Mouse (Mus musculus): ENCODE measurements at regions not wholly inside any gene's neighbourhood (a gene's known extent, or its start where the extent isn't known, plus 50 kb on each side); places are given as distances from the start of the nearest gene placed in this dataset.

DNA sequence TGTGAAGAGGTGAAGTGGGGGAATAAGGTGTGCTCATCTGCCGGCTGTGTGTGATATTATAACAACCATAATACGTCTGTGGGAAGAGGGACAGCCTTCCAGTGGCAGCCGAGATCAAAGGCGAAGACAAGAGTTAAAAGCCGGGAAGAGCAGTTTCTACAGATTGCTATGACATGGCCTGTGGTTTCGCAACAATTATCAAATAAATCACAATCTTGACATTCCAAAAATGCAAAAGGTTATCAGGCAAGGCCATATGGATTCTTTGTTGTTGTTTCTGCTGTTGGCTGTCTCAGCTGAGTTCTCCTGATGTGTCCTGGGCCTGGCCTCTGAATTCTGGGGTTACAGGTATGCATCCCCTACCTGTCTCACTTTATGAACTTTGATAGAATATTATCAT is 235.9 kb downstream of the Hhipl2 start:
- DNase-seq (ENCODE audit: low read depth, low spot score) = no peak
- Histone ChIP-seq H3K36me3 (ENCODE audit: control insufficient read depth, insufficient read depth, low read length, poor library complexity, severe bottlenecking) (no peaks in the 10 kb centered on the region), H3K27me3 (ENCODE audit: control insufficient read depth, insufficient read depth, low read length, poor library complexity, severe bottlenecking) (no peaks in the 10 kb centered on the region)

DNA sequence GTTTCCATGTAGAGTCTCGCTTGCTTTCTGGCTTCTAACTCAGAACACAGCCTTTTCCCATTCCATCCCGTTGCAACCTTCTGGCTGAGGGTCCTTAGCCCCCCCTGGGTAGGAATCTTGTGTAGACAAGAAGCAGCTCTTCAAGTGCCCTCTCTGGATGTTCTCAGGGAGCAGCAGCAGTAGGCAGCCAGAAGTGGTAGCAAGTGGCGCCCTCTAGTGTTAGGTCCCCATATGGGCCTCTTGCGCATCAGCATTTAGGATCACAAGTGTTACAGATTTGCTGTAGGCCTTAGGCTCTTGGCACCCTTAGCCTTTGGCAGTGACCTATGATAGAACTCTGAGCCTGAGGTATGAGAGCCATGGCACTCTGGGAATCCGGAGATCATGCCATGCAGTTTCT is 239.0 kb downstream of the Hhipl2 start:
- H3K27me3 ChIP-seq (ENCODE audit: control insufficient read depth, insufficient read depth, low read length, poor library complexity, severe bottlenecking) = no peaks in the 10 kb centered on the region; the same call in 1 of the 2 replicates
- DNase-seq (ENCODE audit: low read depth, low spot score) = peak; percentile 79
- H3K36me3 ChIP-seq (ENCODE audit: control insufficient read depth, insufficient read depth, low read length, poor library complexity, severe bottlenecking) = no peaks in the 10 kb centered on the region

DNA sequence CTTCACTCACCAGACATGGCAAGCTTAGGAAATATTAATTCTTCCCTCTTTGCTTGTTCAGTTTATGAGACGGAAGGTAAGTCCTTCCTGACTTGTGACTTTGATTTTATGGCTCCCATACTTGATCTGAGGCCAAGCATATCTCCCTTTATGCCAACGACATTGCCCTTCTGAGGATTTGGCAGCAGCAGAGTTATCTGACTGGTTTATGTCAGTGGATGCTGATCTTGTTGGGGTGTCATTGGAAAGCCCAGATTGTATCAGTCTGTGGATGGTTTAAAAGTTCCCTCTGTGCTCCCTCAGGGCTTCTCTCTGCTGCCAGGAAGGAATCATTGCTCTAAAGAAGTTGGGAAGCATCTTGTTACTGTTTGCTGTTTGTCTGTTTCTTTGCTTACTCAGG is 242.5 kb downstream of the Hhipl2 start:
- Histone ChIP-seq H3K27me3 (ENCODE audit: control insufficient read depth, insufficient read depth, low read length, poor library complexity, severe bottlenecking) (no peaks in the 10 kb centered on the region; the same call in 1 of the 2 replicates), H3K36me3 (ENCODE audit: control insufficient read depth, insufficient read depth, low read length, poor library complexity, severe bottlenecking) (no peaks in the 10 kb centered on the region)
- no peak for DNase-seq (ENCODE audit: low read depth, low spot score)

DNA sequence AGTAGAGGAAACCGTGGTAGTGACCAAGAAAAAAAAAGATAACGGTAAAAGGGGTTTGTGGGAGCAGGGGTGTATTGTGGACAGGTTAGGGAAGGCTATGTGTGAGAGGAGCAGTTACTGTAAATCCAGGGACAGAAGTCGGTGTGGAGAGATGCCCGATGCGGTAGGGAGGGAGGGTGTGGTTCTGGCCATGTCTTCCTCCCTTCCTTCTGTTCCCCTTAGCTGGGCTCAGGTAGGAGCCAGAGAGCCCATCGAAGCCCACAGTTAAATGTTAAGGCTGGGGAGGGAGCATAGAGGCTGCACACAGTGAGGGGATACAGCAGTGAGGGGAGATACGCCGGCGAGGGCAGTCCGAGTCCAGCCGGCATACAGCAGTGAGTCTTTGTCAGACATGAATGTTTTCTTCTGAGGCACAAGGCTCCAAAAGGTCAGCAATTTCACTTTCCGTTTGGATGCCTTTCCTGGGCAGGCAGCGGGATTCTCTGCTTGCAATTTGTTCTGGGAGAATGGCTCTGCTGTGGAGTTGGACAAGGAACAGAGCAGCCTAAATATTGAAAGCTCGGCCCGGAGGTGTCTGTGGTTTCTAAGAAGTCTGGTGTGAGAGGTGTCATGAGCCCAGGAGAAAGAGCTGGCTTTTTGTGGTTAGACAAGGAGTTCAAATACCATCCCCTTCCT is 244.5 kb downstream of the Hhipl2 start:
- DNase-seq (ENCODE audit: low read depth, low spot score) = no peak
- no peaks in the 10 kb centered on the region; the same call in 1 of the 2 replicates for H3K27me3 ChIP-seq (ENCODE audit: control insufficient read depth, insufficient read depth, low read length, poor library complexity, severe bottlenecking)
- H3K36me3 ChIP-seq (ENCODE audit: control insufficient read depth, insufficient read depth, low read length, poor library complexity, severe bottlenecking) = no peaks in the 10 kb centered on the region

DNA sequence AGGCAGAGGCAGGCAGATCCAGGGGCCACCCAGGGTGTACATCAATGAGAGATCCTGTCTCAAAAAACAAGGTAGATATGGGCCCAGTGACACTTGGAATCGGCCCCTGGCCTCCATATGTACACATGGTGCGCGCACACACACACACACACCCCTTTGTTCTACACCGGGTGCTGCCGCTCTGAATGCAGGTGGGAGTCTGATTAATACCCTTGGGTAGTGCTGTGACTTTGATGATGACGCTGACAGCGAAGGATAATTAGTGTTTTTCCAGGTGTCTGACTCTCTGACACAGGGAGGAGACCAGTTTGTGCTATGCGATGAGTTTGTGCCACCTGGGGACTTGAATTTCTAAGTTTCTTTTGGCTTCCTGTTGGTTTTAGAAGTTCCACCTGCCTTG is 251.3 kb downstream of the Hhipl2 start:
- Histone ChIP-seq H3K27me3 (ENCODE audit: control insufficient read depth, insufficient read depth, low read length, poor library complexity, severe bottlenecking) (no peaks in the 10 kb centered on the region), H3K36me3 (ENCODE audit: control insufficient read depth, insufficient read depth, low read length, poor library complexity, severe bottlenecking) (no peaks in the 10 kb centered on the region)
- no peak for DNase-seq (ENCODE audit: low read depth, low spot score)

DNA sequence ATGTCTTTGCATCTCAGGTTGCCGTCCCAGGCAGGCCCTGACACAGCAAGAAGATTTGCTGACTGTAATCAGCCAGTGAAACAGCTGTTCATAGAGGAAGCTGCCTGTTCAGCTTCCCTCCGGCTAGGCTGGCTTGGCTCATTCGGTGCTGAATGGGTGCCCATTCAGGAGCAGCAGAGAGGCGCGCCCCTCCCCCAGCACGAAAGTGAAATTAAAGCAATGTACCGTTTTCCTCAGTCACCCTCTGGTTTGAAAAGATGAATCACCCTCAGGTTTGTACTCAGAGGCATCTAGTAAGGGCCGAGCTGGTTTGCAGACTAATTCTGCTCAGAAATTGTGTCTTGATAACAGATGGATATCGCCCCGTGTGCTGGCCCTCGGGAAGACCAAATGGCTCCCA is 251.7 kb downstream of the Hhipl2 start:
- DNase-seq (ENCODE audit: low read depth, low spot score) = peak; percentile 37
- Histone ChIP-seq H3K27me3 (ENCODE audit: control insufficient read depth, insufficient read depth, low read length, poor library complexity, severe bottlenecking) (no peaks in the 10 kb centered on the region), H3K36me3 (ENCODE audit: control insufficient read depth, insufficient read depth, low read length, poor library complexity, severe bottlenecking) (no peaks in the 10 kb centered on the region)

DNA sequence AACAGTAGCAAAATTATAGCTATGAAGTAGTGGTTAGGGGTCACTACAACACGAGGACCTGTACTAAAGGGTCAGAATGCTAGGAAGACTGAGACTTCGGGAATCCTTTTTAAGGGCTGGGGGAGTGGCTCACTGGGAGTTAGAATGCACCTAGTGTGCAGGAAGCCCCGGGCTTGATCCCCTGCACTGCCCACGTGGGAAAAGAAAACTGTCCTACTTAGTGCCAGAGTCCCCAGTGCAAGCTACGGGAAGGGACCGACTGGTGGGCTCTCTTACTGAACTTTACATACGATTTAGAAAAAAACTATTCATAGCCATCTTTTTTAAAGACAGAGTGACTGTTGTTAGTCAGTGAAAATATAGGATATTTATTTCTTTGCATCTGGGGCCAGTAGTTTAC is 252.5 kb downstream of the Hhipl2 start:
- Histone ChIP-seq H3K27me3 (ENCODE audit: control insufficient read depth, insufficient read depth, low read length, poor library complexity, severe bottlenecking) (no peaks in the 10 kb centered on the region), H3K36me3 (ENCODE audit: control insufficient read depth, insufficient read depth, low read length, poor library complexity, severe bottlenecking) (no peaks in the 10 kb centered on the region)
- DNase-seq (ENCODE audit: low read depth, low spot score) = no peak

DNA sequence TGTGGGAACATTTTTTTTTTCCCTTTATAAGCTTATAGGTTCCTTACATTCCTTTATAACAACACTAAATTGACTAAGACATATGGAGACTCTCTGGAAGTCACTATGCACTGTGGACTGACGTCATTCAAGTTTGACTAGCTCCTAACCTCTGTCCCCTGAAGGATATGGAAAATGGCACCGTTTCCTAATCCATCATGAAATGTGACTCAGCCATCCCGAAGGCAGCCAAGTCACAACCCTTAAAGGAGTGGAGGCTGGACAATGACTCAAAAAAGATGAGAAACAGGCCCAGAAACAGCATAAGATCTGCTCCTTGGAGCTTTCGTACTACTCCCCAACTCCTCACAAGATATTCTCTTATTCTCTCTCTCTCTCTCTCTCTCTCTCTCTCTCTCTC is 253.5 kb downstream of the Hhipl2 start:
- no peak for DNase-seq (ENCODE audit: low read depth, low spot score)
- H3K36me3 ChIP-seq (ENCODE audit: control insufficient read depth, insufficient read depth, low read length, poor library complexity, severe bottlenecking) = no peaks in the 10 kb centered on the region
- H3K27me3 ChIP-seq (ENCODE audit: control insufficient read depth, insufficient read depth, low read length, poor library complexity, severe bottlenecking) = no peaks in the 10 kb centered on the region

DNA sequence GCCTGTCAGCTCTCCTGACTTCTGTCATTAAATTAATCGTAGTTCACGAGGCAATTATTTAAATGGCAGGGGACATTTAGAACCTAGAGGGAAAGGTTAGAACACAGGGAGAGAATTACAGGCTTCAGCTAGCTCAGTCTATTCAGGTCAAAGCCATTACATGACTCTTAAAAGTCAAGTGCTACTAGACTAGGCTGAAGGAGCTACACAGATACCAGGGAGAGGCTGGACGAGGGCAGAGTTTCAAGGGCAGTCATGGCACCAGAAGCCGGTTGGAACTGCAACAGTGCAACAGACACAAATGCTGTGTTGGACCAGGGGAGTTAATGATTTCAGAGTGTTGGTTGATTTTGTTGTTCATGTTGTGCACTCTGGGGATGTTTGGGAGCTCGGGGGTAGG is 254.5 kb downstream of the Hhipl2 start:
- no peaks in the 10 kb centered on the region for H3K27me3 ChIP-seq (ENCODE audit: control insufficient read depth, insufficient read depth, low read length, poor library complexity, severe bottlenecking)
- H3K36me3 ChIP-seq (ENCODE audit: control insufficient read depth, insufficient read depth, low read length, poor library complexity, severe bottlenecking) = no peaks in the 10 kb centered on the region
- DNase-seq (ENCODE audit: low read depth, low spot score) = no peak

DNA sequence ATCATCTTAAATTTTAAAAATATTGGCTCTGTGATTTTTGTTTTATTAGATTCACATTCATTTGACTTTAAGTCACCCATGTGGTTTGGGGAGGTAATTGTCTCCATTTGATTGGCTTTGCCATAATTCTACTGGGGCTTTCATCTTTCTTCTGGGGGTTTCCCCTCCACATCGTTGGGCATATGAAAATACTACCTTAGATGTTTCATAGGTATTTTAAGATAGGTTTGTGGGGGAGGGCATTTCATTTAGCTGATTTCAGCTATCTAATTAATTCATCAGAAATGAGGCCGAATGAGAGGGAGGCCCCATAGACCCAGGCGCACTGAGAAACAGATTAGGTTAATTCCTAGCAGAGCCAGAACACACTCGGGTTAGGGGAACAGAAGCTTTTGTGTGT is 259.6 kb downstream of the Hhipl2 start:
- no peak for DNase-seq (ENCODE audit: low read depth, low spot score)
- H3K36me3 ChIP-seq (ENCODE audit: control insufficient read depth, insufficient read depth, low read length, poor library complexity, severe bottlenecking) = no peaks in the 10 kb centered on the region

DNA sequence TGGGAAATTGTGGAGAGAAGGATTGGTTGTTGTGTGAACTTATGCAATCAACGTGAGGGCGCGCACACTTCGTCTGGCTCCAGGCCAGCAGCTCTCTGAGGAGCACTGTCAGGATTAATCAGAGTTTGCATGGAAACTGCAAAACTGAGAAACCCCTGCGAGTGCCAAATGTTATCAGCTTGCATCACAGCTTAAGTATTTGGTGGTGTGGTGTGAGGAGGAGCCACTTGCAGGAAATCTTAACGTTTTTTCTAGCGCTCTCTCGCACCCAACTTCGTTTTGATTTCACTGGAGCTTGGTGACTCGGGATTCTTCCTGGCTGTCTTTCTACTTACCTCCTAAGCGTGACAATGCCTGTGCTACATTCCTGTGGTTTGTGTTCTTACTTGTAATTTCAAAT is 261.9 kb downstream of the Hhipl2 start:
- Histone ChIP-seq H3K36me3 (ENCODE audit: control insufficient read depth, insufficient read depth, low read length, poor library complexity, severe bottlenecking) (no peaks in the 10 kb centered on the region), H3K27me3 (ENCODE audit: control insufficient read depth, insufficient read depth, low read length, poor library complexity, severe bottlenecking) (no peaks in the 10 kb centered on the region)
- no peak for DNase-seq (ENCODE audit: low read depth, low spot score)

More for the DNA sequence above, 259.6 kb downstream of the Hhipl2 start:
- no peaks in the 10 kb centered on the region for H3K27me3 ChIP-seq (ENCODE audit: control insufficient read depth, insufficient read depth, low read length, poor library complexity, severe bottlenecking)

DNA sequence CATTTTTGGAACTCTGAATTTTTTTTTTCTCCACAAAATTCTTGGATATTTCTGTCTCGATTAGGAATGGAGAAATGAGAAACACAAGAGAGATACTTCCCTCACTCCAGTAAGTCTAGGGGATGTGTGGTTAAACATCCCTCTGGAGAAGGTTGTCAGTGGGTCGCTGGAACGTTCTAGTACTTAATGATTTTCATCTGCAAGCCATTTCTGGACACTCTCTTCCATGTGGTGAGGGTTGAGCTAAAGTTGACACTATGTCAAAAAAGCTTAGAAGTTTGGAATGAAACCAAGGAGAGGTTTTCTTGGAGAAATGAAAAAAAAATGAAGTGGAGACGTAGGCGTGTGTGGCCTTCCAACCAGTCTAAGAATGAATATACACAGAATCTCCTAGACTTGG is 268.0 kb downstream of the Hhipl2 start:
- no peak for DNase-seq (ENCODE audit: low read depth, low spot score)
- no peaks in the 10 kb centered on the region for H3K27me3 ChIP-seq (ENCODE audit: control insufficient read depth, insufficient read depth, low read length, poor library complexity, severe bottlenecking)
- H3K36me3 ChIP-seq (ENCODE audit: control insufficient read depth, insufficient read depth, low read length, poor library complexity, severe bottlenecking) = no peaks in the 10 kb centered on the region

DNA sequence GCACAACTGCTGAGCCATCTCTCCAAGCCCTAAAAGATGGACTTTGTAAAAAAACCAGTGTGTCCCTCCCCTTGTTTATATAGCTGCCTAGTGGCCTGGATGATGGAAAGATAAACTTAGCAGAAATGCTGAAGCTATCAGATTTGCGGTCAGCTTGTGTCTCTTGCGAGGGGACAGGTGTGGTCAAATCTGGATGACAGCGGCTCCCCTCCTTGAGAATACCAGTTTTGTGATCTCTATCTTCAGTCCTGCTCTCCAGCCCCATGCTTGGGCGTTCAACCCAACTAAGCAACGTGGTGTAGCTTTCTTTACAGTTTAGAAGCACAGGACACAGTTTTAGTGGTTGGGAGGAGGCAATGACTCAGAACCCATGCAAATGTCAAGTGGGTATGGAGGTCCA is 274.7 kb downstream of the Hhipl2 start:
- Histone ChIP-seq H3K36me3 (ENCODE audit: control insufficient read depth, insufficient read depth, low read length, poor library complexity, severe bottlenecking) (no peaks in the 10 kb centered on the region), H3K27me3 (ENCODE audit: control insufficient read depth, insufficient read depth, low read length, poor library complexity, severe bottlenecking) (no peaks in the 10 kb centered on the region)
- no peak for DNase-seq (ENCODE audit: low read depth, low spot score)

DNA sequence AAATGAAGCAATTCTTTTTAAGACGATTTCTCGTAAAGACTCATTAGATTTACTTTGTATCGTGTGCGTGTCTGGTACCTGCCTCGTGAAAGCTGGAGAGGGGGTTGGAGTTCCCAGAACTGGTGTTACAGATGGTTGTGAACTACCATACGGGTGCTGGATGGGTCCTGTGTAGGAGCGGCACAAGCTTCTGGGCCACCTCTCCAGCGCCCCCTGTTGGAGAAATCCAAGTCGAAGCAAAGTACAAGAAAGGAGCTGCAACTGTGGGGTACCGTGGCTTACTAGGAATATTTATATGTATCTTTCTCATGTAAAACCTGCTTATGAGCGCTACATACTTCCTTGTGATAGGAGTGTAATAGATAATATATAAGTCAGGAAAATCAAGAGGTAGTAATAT is 281.3 kb downstream of the Hhipl2 start:
- Histone ChIP-seq H3K27me3 (ENCODE audit: control insufficient read depth, insufficient read depth, low read length, poor library complexity, severe bottlenecking) (no peaks in the 10 kb centered on the region), H3K36me3 (ENCODE audit: control insufficient read depth, insufficient read depth, low read length, poor library complexity, severe bottlenecking) (no peaks in the 10 kb centered on the region)
- peak; percentile 54 for DNase-seq (ENCODE audit: low read depth, low spot score)

DNA sequence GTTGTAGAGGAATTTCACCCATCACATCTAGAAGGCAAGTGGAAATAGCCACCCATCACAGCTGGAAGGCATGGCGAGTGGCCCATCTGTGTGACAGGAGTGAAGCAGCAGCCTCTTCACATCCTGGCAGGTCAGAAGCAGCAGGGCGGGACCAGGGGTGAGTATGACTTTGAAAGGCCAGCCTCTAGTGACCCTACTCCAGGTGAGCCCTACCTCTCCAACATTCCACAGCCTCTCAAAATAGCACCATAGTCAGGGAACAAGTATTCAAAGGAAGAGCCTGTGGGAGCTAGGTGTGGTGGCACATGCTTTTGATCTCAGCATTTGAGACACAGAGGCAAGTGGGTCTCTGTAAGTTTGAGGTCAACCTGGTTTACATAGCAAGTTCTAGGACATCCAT is 284.9 kb downstream of the Hhipl2 start:
- no peak for DNase-seq (ENCODE audit: low read depth, low spot score)
- H3K36me3 ChIP-seq (ENCODE audit: control insufficient read depth, insufficient read depth, low read length, poor library complexity, severe bottlenecking) = no peaks in the 10 kb centered on the region

DNA sequence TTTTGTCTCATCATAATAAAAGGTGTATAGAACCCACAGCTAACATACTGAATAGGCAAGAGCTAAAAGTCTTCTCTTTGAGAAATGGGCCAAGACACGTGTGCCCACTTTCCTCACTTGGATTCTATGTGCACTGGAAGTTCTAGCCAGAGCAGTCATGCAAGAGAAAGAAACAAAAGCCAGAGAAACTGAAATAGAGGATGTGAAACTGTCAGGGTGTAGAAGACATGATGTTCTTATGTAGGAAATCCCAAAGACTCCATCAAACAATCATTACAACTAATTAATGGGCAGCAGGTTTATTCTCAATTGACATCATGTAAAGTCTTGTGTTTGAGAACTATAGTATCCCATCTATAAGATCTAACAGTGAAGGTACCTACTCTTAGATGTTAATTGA is 294.9 kb downstream of the Hhipl2 start:
- peak; percentile 57 for DNase-seq (ENCODE audit: low read depth, low spot score)
- no peaks in the 10 kb centered on the region for H3K36me3 ChIP-seq (ENCODE audit: control insufficient read depth, insufficient read depth, low read length, poor library complexity, severe bottlenecking)

More for the DNA sequence above, 284.9 kb downstream of the Hhipl2 start:
- H3K27me3 ChIP-seq (ENCODE audit: control insufficient read depth, insufficient read depth, low read length, poor library complexity, severe bottlenecking) = no peaks in the 10 kb centered on the region

More for the DNA sequence above, 294.9 kb downstream of the Hhipl2 start:
- H3K27me3 ChIP-seq (ENCODE audit: control insufficient read depth, insufficient read depth, low read length, poor library complexity, severe bottlenecking) = no peaks in the 10 kb centered on the region
